Mouse (Mus musculus) limb, embryonic 10.5 days (tissue): ENCODE results near the gene Cox5b. TPM values are rescaled to one million over a fixed set of nuclear protein-coding genes. Genes with fewer than 3 reads are reported as not detected.

Source experiments
- DNase-seq: peaks from one replicate; pipeline ENCODE4 v3.0.0-alpha.2; 2017; ENCODE audit warnings: low spot score
- H3K27ac ChIP-seq: fragments of 300-500 bp; sonication (generic); 2 replicates; pipeline ENCODE4 v1.5.1; 2016; ENCODE audit warnings: mild to moderate bottlenecking
- H3K27me3 ChIP-seq: fragments of 300-500 bp; sonication (generic); 2 replicates; pipeline ENCODE4 v1.6.1; 2016; ENCODE audit warnings: low read depth, mild to moderate bottlenecking; ENCODE audit not compliant: poor library complexity, severe bottlenecking
- H3K36me3 ChIP-seq: fragments of 300-500 bp; sonication (generic); 2 replicates; pipeline ENCODE4 v1.6.1; 2016; ENCODE audit warnings: mild to moderate bottlenecking, moderate library complexity
- H3K4me1 ChIP-seq: fragments of 300-500 bp; sonication (generic); 2 replicates; pipeline ENCODE4 v1.6.1; 2016
- H3K4me3 ChIP-seq: fragments of 300-500 bp; sonication (generic); 2 replicates; pipeline ENCODE4 v1.5.1; 2016; ENCODE audit warnings: mild to moderate bottlenecking, moderate library complexity
- H3K9me3 ChIP-seq: fragments of 300-500 bp; sonication (generic); replicated peaks from 2 replicates; pipeline ENCODE4 v1.6.1; 2016; ENCODE audit warnings: mild to moderate bottlenecking
- WGBS: fragments of 180-500 bp; shearing (Covaris S2); methylation state at CpG from one replicate; pipeline ENCODE4 v1.1.7; 2016; 5-methylcytosine and 5-hydroxymethylcytosine counted together
- polyA plus RNA-seq: library from polyadenylated mRNA; unstranded; fragments of >200 nt; fragmentation: Nextera tagmentation; extraction: Ambion mirVana; gene quantifications from 2 replicates; pipeline ENCODE4 v1.2.1, GENCODE M21; 2016

The Cox5b gene
- 535 and 559 TPM in 2 replicates for polyA plus RNA-seq

GRCm38 (mm10) chr1:36691271-36692155 lies at the start of gene Cox5b:
Gene Cox5b, plus strand, starts transcription at chr1:36691449.
- Histone ChIP-seq H3K4me3 (peak within 1 kb of the TSS; percentile 94), H3K4me1 (peaks cover 15% of the 10 kb centered on the region), H3K36me3 (peaks cover 26% of the 10 kb centered on the region), H3K27ac (peak within 1 kb of the TSS; percentile 85), H3K9me3 (no peaks in the 10 kb centered on the region), H3K27me3 (no peaks in the 10 kb centered on the region)
- WGBS: 1% methylated on average over 68 of the region's 68 CpGs
- DNase-seq: peak; percentile 100

GRCm38 (mm10) chr1:36643957-36644614 lies 47.2 kb upstream of the Cox5b start:
- no peaks in the 10 kb centered on the region for H3K36me3 ChIP-seq
- no peak overlapping the region for H3K4me3 ChIP-seq
- H3K4me1 ChIP-seq: peaks cover 16% of the 10 kb centered on the region
- WGBS: 89% methylated on average over 7 of the region's 7 CpGs
- H3K27me3 ChIP-seq: no peaks in the 10 kb centered on the region
- H3K9me3 ChIP-seq: no peaks in the 10 kb centered on the region
- no peak for DNase-seq
- H3K27ac ChIP-seq: no peak overlapping the region

GRCm38 (mm10) chr1:36644615-36645007 lies 46.6 kb upstream of the Cox5b start:
- Histone ChIP-seq H3K4me3 (no peak overlapping the region), H3K9me3 (no peaks in the 10 kb centered on the region), H3K4me1 (peaks cover 16% of the 10 kb centered on the region), H3K27ac (no peak overlapping the region), H3K36me3 (no peaks in the 10 kb centered on the region), H3K27me3 (no peaks in the 10 kb centered on the region)
- WGBS: 88% methylated on average over 9 of the region's 9 CpGs
- no peak for DNase-seq

- Histone ChIP-seq H3K4me1 (peaks cover 12% of the 10 kb centered on the region), H3K27me3 (no peaks in the 10 kb centered on the region)
- WGBS: 80% methylated on average over 3 of the region's 3 CpGs
Measured at GRCm38 (mm10) chr1:36646285-36646684, 45.0 kb upstream of the Cox5b start.

DNA sequence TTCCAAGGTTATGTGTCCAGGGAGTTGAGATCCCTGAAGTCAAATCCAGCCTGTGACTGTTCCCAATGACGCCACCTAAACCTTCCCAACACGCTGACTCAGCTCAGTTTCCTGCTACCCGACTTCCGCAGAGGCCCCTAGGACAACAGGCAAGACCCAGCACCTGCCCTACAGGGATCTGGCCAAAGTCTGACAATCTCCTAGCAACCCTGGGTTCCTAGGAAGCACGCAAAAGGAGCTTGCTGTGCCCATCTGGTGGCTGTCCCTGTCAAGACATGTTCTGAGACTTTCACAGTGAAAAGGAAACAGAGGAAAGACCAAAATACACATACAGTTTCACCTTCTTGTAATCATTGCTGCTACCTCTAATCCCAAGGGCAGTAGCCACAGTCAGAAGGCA lies 43.6 kb upstream of the Cox5b start:
- no peak overlapping the region for H3K27ac ChIP-seq
- 82% methylated on average over 5 of the region's 5 CpGs for WGBS

More at GRCm38 (mm10) chr1:36646285-36646684, 45.0 kb upstream of the Cox5b start:
- DNase-seq: no peak
- no peaks in the 10 kb centered on the region for H3K36me3 ChIP-seq
- no peak overlapping the region for H3K4me3 ChIP-seq
- H3K9me3 ChIP-seq: no peaks in the 10 kb centered on the region
- no peak overlapping the region for H3K27ac ChIP-seq

GRCm38 (mm10) chr1:36655039-36655438 lies 36.2 kb upstream of the Cox5b start:
- no peak for DNase-seq
- Histone ChIP-seq H3K27me3 (no peaks in the 10 kb centered on the region), H3K36me3 (no peaks in the 10 kb centered on the region), H3K9me3 (no peaks in the 10 kb centered on the region), H3K4me1 (no peaks in the 10 kb centered on the region), H3K4me3 (no peak overlapping the region), H3K27ac (no peak overlapping the region)
- whole genome bisulfite sequencing: 92% methylated on average over 5 of the region's 5 CpGs

More for the DNA sequence above, 43.6 kb upstream of the Cox5b start:
- Histone ChIP-seq H3K9me3 (no peaks in the 10 kb centered on the region), H3K27me3 (no peaks in the 10 kb centered on the region), H3K36me3 (no peaks in the 10 kb centered on the region), H3K4me3 (no peak overlapping the region), H3K4me1 (peaks cover 12% of the 10 kb centered on the region)
- no peak for DNase-seq

- no peaks in the 10 kb centered on the region for H3K4me1 ChIP-seq
- DNase-seq: no peak
Measured at GRCm38 (mm10) chr1:36656233-36656632, 35.0 kb upstream of the Cox5b start.

GRCm38 (mm10) chr1:36657658-36658415 lies 33.4 kb upstream of the Cox5b start:
- no peak overlapping the region for H3K4me3 ChIP-seq
- no peak overlapping the region for H3K27ac ChIP-seq
- H3K4me1 ChIP-seq: no peaks in the 10 kb centered on the region
- H3K36me3 ChIP-seq: no peaks in the 10 kb centered on the region
- 82% methylated on average over 4 of the region's 4 CpGs for WGBS
- no peaks in the 10 kb centered on the region for H3K9me3 ChIP-seq
- H3K27me3 ChIP-seq: no peaks in the 10 kb centered on the region
- DNase-seq: no peak

More at GRCm38 (mm10) chr1:36656233-36656632, 35.0 kb upstream of the Cox5b start:
- Histone ChIP-seq H3K4me3 (no peak overlapping the region), H3K36me3 (no peaks in the 10 kb centered on the region), H3K27ac (no peak overlapping the region), H3K27me3 (no peaks in the 10 kb centered on the region), H3K9me3 (no peaks in the 10 kb centered on the region)
- 93% methylated on average over 3 of the region's 3 CpGs for WGBS

DNA sequence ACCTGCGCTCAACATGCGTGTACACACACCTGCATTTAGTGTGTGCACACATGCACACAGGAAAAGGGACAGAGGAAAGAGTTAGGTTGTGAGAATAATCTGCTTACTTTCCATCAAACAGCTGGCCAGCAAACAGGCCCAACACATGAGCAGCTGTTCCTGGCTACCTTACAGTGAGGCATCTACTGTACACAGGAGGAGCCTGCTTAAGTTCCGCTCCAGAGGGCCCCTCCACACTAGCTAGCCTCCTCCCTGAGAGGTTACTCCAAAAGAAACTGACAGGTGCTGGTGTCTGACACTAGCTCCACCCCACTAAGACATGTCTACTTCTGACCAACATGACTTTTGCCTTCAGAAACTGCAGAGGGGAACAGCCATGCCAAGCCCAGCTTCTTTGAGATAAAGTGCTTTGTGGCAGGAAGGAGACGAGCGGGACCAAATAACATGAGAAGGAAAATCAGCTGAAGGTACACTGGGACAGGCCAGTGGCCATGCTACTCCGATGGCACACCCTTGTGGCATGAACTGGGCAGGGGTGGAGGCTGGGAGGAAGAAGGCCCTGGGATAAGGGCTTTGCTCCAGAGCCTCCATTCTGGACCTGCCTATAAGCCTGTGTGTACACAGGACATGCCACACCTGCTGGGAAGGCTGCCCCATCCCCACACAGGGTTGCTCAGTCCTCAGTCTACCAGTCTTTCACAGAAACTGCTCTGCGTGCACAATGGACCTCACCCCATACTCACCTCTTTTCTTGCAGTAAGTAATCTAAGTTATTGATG lies 32.4 kb upstream of the Cox5b start:
- DNase-seq: no peak
- Histone ChIP-seq H3K4me3 (no peak overlapping the region), H3K27me3 (no peaks in the 10 kb centered on the region), H3K36me3 (no peaks in the 10 kb centered on the region), H3K4me1 (no peaks in the 10 kb centered on the region), H3K9me3 (no peaks in the 10 kb centered on the region), H3K27ac (no peak overlapping the region)
- 86% methylated on average over 7 of the region's 7 CpGs for WGBS

- Histone ChIP-seq H3K4me3 (no peak overlapping the region), H3K27me3 (no peaks in the 10 kb centered on the region), H3K36me3 (no peaks in the 10 kb centered on the region), H3K4me1 (peaks cover 9% of the 10 kb centered on the region; the same call in 1 of the 2 replicates), H3K27ac (no peak overlapping the region), H3K9me3 (no peaks in the 10 kb centered on the region)
- DNase-seq: no peak
- WGBS: 73% methylated on average over 4 of the region's 4 CpGs
Measured at GRCm38 (mm10) chr1:36664457-36664856, 26.8 kb upstream of the Cox5b start.

DNA sequence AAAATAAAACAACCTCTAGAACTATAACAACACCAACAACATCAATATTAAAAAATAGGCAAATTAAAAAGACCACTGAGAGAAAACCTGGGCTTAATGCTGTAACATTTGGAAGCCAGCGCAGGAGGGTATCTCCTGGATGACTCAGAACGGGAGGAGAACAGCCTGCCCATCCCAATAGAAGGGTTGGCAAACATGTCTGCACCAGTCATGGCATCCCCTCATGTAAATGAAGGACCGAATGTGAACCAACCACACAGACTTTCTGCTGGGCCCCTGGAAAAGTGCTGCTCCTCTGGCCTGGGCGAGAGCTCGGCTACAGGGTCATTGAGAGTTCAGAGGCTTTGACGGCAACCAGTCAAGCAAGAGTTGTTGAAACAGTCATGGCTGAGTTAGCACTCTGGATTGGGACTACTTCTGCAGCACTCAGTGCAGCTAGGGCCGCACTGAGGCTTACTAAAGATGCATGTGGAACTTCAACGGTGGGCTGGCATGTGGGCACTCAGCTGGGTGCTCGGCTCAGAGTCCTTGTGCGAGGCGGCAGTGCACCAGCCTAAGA lies 26.0 kb upstream of the Cox5b start:
- Histone ChIP-seq H3K36me3 (no peaks in the 10 kb centered on the region), H3K4me1 (peaks cover 9% of the 10 kb centered on the region; the same call in 1 of the 2 replicates), H3K27ac (no peak overlapping the region), H3K27me3 (no peaks in the 10 kb centered on the region), H3K4me3 (no peak overlapping the region), H3K9me3 (no peaks in the 10 kb centered on the region)
- DNase-seq: no peak
- 80% methylated on average over 11 of the region's 11 CpGs for WGBS

GRCm38 (mm10) chr1:36665934-36666333 lies 25.3 kb upstream of the Cox5b start:
- no peak for DNase-seq
- H3K9me3 ChIP-seq: no peaks in the 10 kb centered on the region
- H3K4me1 ChIP-seq: peaks cover 9% of the 10 kb centered on the region; the same call in 1 of the 2 replicates
- no peaks in the 10 kb centered on the region for H3K36me3 ChIP-seq
- WGBS: 64% methylated on average over 4 of the region's 4 CpGs
- H3K4me3 ChIP-seq: no peak overlapping the region
- no peak overlapping the region for H3K27ac ChIP-seq
- H3K27me3 ChIP-seq: no peaks in the 10 kb centered on the region
